Mouse (Mus musculus) myocyte (in vitro differentiated cells): Measurements from ENCODE around the gene Ccdc91. TPM values are rescaled to one million over a fixed set of nuclear protein-coding genes. Genes with fewer than 3 reads are reported as not detected.

Source experiments
- H3K27me3 ChIP-seq: one replicate; pipeline ENCODE4 v1.6.1; 2011; ENCODE audit not compliant: control insufficient read depth, insufficient read depth, insufficient read length
- H3K36me3 ChIP-seq: one replicate; pipeline ENCODE4 v1.6.1; 2011; ENCODE audit not compliant: control insufficient read depth, insufficient read depth
- H3K4me2 ChIP-seq: one replicate; pipeline ENCODE4 v1.6.1; 2011; ENCODE audit warnings: low read depth, control low read depth
- H3K4me3 ChIP-seq: one replicate; pipeline ENCODE4 v1.5.1; 2011; ENCODE audit warnings: mild to moderate bottlenecking, control low read depth, moderate library complexity
- H3K79me2 ChIP-seq: one replicate; pipeline ENCODE4 v1.6.1; 2011; ENCODE audit not compliant: control insufficient read depth, insufficient read depth
- H3ac ChIP-seq: one replicate; pipeline ENCODE4 v1.6.1; 2011; ENCODE audit not compliant: control insufficient read depth, insufficient read length
- CEBPB ChIP-seq: IDR thresholded peaks from 2 replicates; pipeline ENCODE4 v1.6.1; 2011; ENCODE audit warnings: mild to moderate bottlenecking, moderate library complexity; ENCODE audit not compliant: poor library complexity, insufficient read depth, severe bottlenecking
- E2F4 ChIP-seq: IDR thresholded peaks from one replicate; pipeline ENCODE4 v1.6.1; 2011; ENCODE audit warnings: mild to moderate bottlenecking, control low read depth, moderate library complexity; ENCODE audit not compliant: insufficient read depth
- MAX ChIP-seq: IDR thresholded peaks from one replicate; pipeline ENCODE4 v1.6.1; 2011; ENCODE audit warnings: low read depth, mild to moderate bottlenecking, control low read depth
- MYOD1 ChIP-seq, 3 experiments: IDR thresholded peaks; one replicate each; pipeline ENCODE4 v1.6.1; 2011; ENCODE audit warnings: control low read depth in 2 of 3, low read depth in 2 of 3, mild to moderate bottlenecking in 2 of 3, moderate library complexity in 1 of 3; ENCODE audit not compliant: insufficient read length in 2 of 3, control insufficient read depth in 1 of 3
- MYOG ChIP-seq, 3 experiments: IDR thresholded peaks; one replicate each; pipeline ENCODE4 v1.6.1; 2011; ENCODE audit warnings: control low read depth in 2 of 3, low read depth in 2 of 3, mild to moderate bottlenecking in 2 of 3; ENCODE audit not compliant: insufficient read length in 2 of 3, control insufficient read depth in 1 of 3, insufficient read depth in 1 of 3
- POLR2A ChIP-seq: IDR thresholded peaks from one replicate; pipeline ENCODE4 v1.6.1; 2011; ENCODE audit warnings: low read depth, mild to moderate bottlenecking, control low read depth, moderate library complexity; ENCODE audit not compliant: insufficient read length
- POLR2AphosphoS2 ChIP-seq: IDR thresholded peaks from one replicate; pipeline ENCODE4 v1.6.1; 2011; ENCODE audit warnings: low read depth, control low read depth; ENCODE audit not compliant: insufficient read length
- REST ChIP-seq: IDR thresholded peaks from one replicate; pipeline ENCODE4 v1.6.1; 2011; ENCODE audit warnings: mild to moderate bottlenecking, control low read depth, moderate library complexity; ENCODE audit not compliant: insufficient read depth, insufficient read length
- SRF ChIP-seq: IDR thresholded peaks from one replicate; pipeline ENCODE4 v1.6.1; 2011; ENCODE audit warnings: low read depth; ENCODE audit not compliant: control insufficient read depth, insufficient read length
- TCF12 ChIP-seq: IDR thresholded peaks from one replicate; pipeline ENCODE4 v1.6.1; 2011; ENCODE audit warnings: mild to moderate bottlenecking, control low read depth; ENCODE audit not compliant: poor library complexity, insufficient read depth, severe bottlenecking
- TCF3 ChIP-seq: IDR thresholded peaks from one replicate; pipeline ENCODE4 v1.6.1; 2011; ENCODE audit warnings: low read depth, control low read depth; ENCODE audit not compliant: insufficient read length
- USF1 ChIP-seq: IDR thresholded peaks from one replicate; pipeline ENCODE4 v1.6.1; 2011; ENCODE audit warnings: low read depth, mild to moderate bottlenecking, control low read depth, moderate library complexity
- polyA plus RNA-seq: library from polyadenylated mRNA; unstranded; fragments of >200 nt; fragmentation: generic; extraction: Trizol; gene quantifications from one replicate; pipeline ENCODE4 v1.2.1, GENCODE M21; 2012; ENCODE audit warnings: missing spikeins

Ccdc91 gene
- polyA plus RNA-seq, 1 experiment = 37.9 TPM

DNA sequence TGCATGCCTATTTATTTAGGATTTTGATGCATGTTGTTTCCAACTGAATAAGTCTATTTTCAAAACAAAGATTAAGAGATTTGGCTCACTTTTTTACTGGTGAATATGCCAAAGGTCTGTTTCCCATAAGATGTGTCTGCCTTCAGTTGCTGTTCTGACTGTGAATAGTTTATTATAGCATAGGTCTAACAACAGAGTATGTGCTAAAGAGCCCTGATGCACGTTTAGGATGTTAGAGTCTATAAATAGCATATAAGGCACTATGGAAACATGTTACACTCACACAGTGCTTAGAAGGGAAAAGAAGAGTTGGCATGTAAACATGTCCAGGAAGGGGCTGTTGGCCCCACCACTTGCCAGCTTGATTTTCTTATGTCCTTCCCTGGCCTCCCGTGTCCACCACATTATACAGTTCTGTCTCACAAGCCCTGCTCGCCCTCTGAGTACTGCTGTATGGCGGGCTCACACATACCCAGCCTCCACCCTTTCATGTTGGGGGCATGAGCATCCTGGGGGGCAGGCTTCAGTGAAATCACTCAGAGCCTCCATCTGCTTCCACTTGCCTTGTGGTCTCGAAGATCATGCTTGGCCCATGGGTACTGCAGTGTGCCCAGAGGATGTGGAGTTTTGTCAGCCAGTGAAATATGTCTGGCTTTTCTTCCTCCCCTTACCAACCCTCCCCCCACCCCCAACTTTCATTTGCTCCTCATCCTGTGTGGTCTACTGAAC is 99.0 kb downstream of the Ccdc91 start:
- H3K4me3 ChIP-seq = no peak overlapping the region
- H3ac ChIP-seq = no peak overlapping the region
- H3K4me2 ChIP-seq = no peak overlapping the region

DNA sequence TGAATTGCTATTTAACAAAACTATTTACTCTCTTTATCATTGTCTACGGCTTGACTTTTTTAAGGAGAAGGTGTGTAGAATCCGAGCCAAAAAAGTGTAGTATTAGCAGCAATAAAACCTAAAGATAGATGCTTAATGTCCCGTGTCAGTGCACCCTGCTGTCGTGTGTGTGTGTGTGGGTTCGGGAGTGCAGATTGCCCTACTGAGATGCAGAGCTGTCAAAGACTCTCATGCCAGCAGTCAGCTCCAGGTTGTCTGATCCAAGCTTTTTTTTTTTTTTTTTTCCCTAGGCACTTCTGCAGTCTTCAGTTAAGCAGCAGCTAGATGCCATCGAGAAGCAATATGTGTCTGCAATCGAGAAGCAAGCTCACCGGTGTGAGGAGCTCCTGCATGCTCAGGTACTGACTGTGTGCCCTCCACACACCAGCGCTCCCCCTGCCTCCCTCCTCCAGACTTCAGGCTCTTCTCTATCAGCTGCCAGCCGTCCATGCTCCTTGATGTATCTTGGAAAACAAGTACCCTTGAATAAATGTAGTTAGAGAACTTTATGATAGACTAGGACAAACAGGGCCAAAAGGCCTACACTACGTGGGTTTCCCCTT is 99.7 kb downstream of the Ccdc91 start:
- no peak for TF ChIP-seq USF1
- TF ChIP-seq MYOD1 (IDR thresholded peaks at IDR 0.05; ENCODE audit: control insufficient read depth in 1 of 3, insufficient read length in 2 of 3, low read depth in 2 of 3) = no peak
- no peak for TF ChIP-seq E2F4
- no peak for TF ChIP-seq POLR2A
- no peak for TF ChIP-seq SRF
- TF ChIP-seq MAX = no peak
- TF ChIP-seq MYOG (IDR thresholded peaks at IDR 0.05; ENCODE audit: control insufficient read depth in 1 of 3, insufficient read depth in 1 of 3, insufficient read length in 2 of 3, low read depth in 2 of 3) = no peak
- no peak for TF ChIP-seq POLR2AphosphoS2
- no peak for TF ChIP-seq TCF3
- no peak for TF ChIP-seq TCF12
- TF ChIP-seq REST = no peak
- TF ChIP-seq CEBPB = no peak
- H3K4me3 ChIP-seq = no peak overlapping the region
- H3K27me3 ChIP-seq = no peaks in the 10 kb centered on the region
- H3ac ChIP-seq = no peak overlapping the region
- H3K4me2 ChIP-seq = no peak overlapping the region
- no peaks in the 10 kb centered on the region for H3K79me2 ChIP-seq
- peaks cover 4% of the 10 kb centered on the region for H3K36me3 ChIP-seq

More for the DNA sequence above, 99.0 kb downstream of the Ccdc91 start:
- Histone ChIP-seq H3K79me2 (no peaks in the 10 kb centered on the region), H3K36me3 (peaks cover 4% of the 10 kb centered on the region), H3K27me3 (no peaks in the 10 kb centered on the region)
- TF ChIP-seq CEBPB (no peak), REST (no peak), USF1 (no peak), MAX (no peak), E2F4 (no peak), TCF3 (no peak), POLR2AphosphoS2 (no peak), POLR2A (no peak)

DNA sequence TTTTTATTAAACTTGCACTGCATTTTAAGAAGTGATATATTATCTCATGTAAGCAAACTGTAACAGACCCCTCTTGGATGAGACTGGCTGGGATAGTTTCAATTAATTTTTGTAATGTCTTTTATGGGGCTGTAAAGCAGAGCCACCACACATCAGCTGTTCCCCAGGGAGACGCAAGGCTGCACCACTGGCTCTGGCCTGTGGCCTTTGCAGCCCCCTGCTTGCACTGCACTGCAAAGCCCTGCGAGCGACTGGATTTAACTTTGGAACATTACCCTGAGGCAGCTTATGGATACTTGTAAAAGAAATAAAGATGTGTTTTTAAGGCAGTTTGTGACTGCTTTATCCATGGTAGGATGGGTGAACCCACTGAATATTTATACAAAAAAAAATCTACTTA is 112.0 kb downstream of the Ccdc91 start:
- peaks cover 3% of the 10 kb centered on the region for H3K36me3 ChIP-seq

DNA sequence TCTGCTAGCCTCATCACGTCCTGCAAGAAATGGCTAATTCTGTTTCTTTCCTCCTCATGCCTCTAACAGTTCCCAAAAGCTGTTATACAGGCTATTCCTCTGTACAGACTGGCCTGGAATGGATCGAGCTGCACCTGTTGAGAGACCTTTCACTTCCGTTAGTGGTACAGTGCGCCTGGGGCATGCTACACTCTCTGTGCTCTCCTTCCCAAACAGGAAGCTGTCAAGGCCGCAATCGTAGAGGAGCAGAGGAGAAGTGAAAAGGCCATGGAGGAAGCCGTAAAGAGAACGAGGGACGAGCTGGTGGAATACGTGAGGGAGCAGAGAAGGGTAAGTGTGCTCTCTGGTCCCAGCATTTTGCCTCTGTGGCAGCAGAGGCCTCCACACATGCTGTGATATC is 131.0 kb downstream of the Ccdc91 start:
- H3K79me2 ChIP-seq = no peaks in the 10 kb centered on the region
- H3K36me3 ChIP-seq = no peaks in the 10 kb centered on the region
- TF ChIP-seq SRF (no peak), TCF12 (no peak), MAX (no peak), TCF3 (no peak), CEBPB (no peak), REST (no peak), E2F4 (no peak), POLR2A (no peak)
- H3ac ChIP-seq = no peak overlapping the region
- H3K4me3 ChIP-seq = no peak overlapping the region
- H3K27me3 ChIP-seq = no peaks in the 10 kb centered on the region
- H3K4me2 ChIP-seq = no peak overlapping the region

More for the DNA sequence above, 112.0 kb downstream of the Ccdc91 start:
- Histone ChIP-seq H3ac (no peak overlapping the region), H3K27me3 (no peaks in the 10 kb centered on the region), H3K79me2 (no peaks in the 10 kb centered on the region), H3K4me3 (no peak overlapping the region), H3K4me2 (no peak overlapping the region)
- TF ChIP-seq MYOG (IDR thresholded peaks at IDR 0.05; ENCODE audit: control insufficient read depth in 1 of 3, insufficient read depth in 1 of 3, insufficient read length in 2 of 3, low read depth in 2 of 3) (no peak), E2F4 (no peak), POLR2A (no peak), SRF (no peak), MAX (no peak), TCF3 (no peak), REST (no peak), TCF12 (no peak), POLR2AphosphoS2 (no peak), MYOD1 (IDR thresholded peaks at IDR 0.05; ENCODE audit: control insufficient read depth in 1 of 3, insufficient read length in 2 of 3, low read depth in 2 of 3) (no peak), USF1 (no peak), CEBPB (no peak)
